Mouse (Mus musculus) adrenal gland (tissue): ENCODE results near the gene Gm20822.
"Not testable (repeated sequence)": the region's sequence is repeated elsewhere in the genome, so short reads cannot be mapped to it uniquely, and the experiment has no call there.

Experiments
- intact Hi-C: fragments of 180-260 bp; cut with DNase I; formaldehyde crosslinking; loops from one replicate; pipeline ENCODE4 v1.15.1; 2025
- long read RNA-seq, 2 experiments: library from polyadenylated mRNA; unstranded; transcript quantifications; one replicate each; pipeline ENCODE4 v2.0.0; 2020; ENCODE audit warnings: borderline replicate concordance in 1 of 2; ENCODE audit not compliant: insufficient replicate concordance in 1 of 2

Gene Gm20822
- long read RNA-seq, experiment 1 = 0 reads
- long read RNA-seq, experiment 2 = 0 reads

GRCm38 (mm10) chrY:15884671-15885070 is at the start of gene Gm20822:
Gene Gm20822, minus strand, starts transcription at chrY:15884771.
- intact Hi-C loops = not testable (repeated sequence)
